In genomic region chr8:73352301-73353107, GRCm38 (mm10) we compare ENCODE assay signal across 8 mouse cellular contexts. TPM values are rescaled to one million over a fixed set of nuclear protein-coding genes. Genes with fewer than 3 reads are reported as not detected.
DNase-seq lines count a peak whose midpoint lies in the region; ATAC-seq lines count a peak whose summit lies in the region.

No protein-coding gene starts in this region.

- H3K4me2 ChIP-seq in liver, embryonic 16.5 days (ENCODE audit: low read depth, low read length): peak overlapping the region; percentile 72
- H3K4me2 ChIP-seq in neural tube, embryonic 13.5 days: peak overlapping the region; percentile 82

- no peaks in the 10 kb centered on the region for H3K36me3 ChIP-seq in embryonic facial prominence, embryonic 10.5 days (replicated peaks)
- no peaks in the 10 kb centered on the region for H3K36me3 ChIP-seq in heart, embryonic 10.5 days
- no peaks in the 10 kb centered on the region for H3K36me3 ChIP-seq in liver, embryonic 16.5 days (ENCODE audit: control insufficient read depth, insufficient read depth)
- no peaks in the 10 kb centered on the region for H3K36me3 ChIP-seq in neural tube, embryonic 13.5 days

- H3K27me3 ChIP-seq in embryonic facial prominence, embryonic 10.5 days (replicated peaks; ENCODE audit: low read depth, poor library complexity, severe bottlenecking): no peaks in the 10 kb centered on the region
- no peaks in the 10 kb centered on the region for H3K27me3 ChIP-seq in heart, embryonic 10.5 days (ENCODE audit: insufficient read depth, poor library complexity, severe bottlenecking)
- peaks cover 29% of the 10 kb centered on the region for H3K27me3 ChIP-seq in liver, embryonic 16.5 days (ENCODE audit: control insufficient read depth, insufficient read depth, low read depth, low read length)
- H3K27me3 ChIP-seq in neural tube, embryonic 13.5 days: no peaks in the 10 kb centered on the region

- peak overlapping the region; percentile 89 for H3K4me3 ChIP-seq in embryonic facial prominence, embryonic 10.5 days
- peak overlapping the region; percentile 93 for H3K4me3 ChIP-seq in heart, embryonic 10.5 days
- peak overlapping the region; percentile 69 for H3K4me3 ChIP-seq in liver, embryonic 16.5 days (ENCODE audit: low read depth, low read length)
- peak overlapping the region; percentile 87 for H3K4me3 ChIP-seq in neural tube, embryonic 13.5 days

- peaks cover 32% of the 10 kb centered on the region for H3K4me1 ChIP-seq in embryonic facial prominence, embryonic 10.5 days
- H3K4me1 ChIP-seq in heart, embryonic 10.5 days: peaks cover 11% of the 10 kb centered on the region
- no peaks in the 10 kb centered on the region; the same call in 1 of the 2 replicates for H3K4me1 ChIP-seq in liver, embryonic 16.5 days (ENCODE audit: control insufficient read depth, low read depth, low read length)
- H3K4me1 ChIP-seq in neural tube, embryonic 13.5 days (replicated peaks): peaks cover 57% of the 10 kb centered on the region

- H3K9ac ChIP-seq in liver, embryonic 16.5 days (ENCODE audit: low read depth, low read length): peak overlapping the region; percentile 61
- peak overlapping the region; percentile 97 for H3K9ac ChIP-seq in neural tube, embryonic 13.5 days

- 0 out of 2 replicates have a peak, but pooled peaks have one; percentile 3 for ATAC-seq in liver, embryonic 16.5 days (ENCODE audit: low read depth)
- peak; percentile 59 for ATAC-seq in neural tube, embryonic 13.5 days (ENCODE audit: low read depth)

- DNase-seq in spleen, postnatal 4 days (ENCODE audit: low spot score in 2 of 2): peak; percentile 13 to 62
- no peak for DNase-seq in spleen, postnatal 14 days (ENCODE audit: low spot score in 2 of 2)
- peak; percentile 78 for DNase-seq in embryonic facial prominence, embryonic 10.5 days (ENCODE audit: low spot score)
- peak; percentile 81 for DNase-seq in heart, embryonic 10.5 days (ENCODE audit: low spot score)
- peak; percentile 33 for DNase-seq in kidney, adult 9 months
- peak; percentile 9 for DNase-seq in thymus, postnatal 25 days

- H3K27ac ChIP-seq in embryonic facial prominence, embryonic 10.5 days (replicated peaks): peak overlapping the region; percentile 92
- H3K27ac ChIP-seq in heart, embryonic 10.5 days: peak overlapping the region; percentile 96
- no peak overlapping the region for H3K27ac ChIP-seq in liver, embryonic 16.5 days (ENCODE audit: low read length)
- H3K27ac ChIP-seq in neural tube, embryonic 13.5 days (replicated peaks): peak overlapping the region; percentile 98

- H3K9me3 ChIP-seq in embryonic facial prominence, embryonic 10.5 days: no peaks in the 10 kb centered on the region
- no peaks in the 10 kb centered on the region for H3K9me3 ChIP-seq in heart, embryonic 10.5 days
- H3K9me3 ChIP-seq in liver, embryonic 16.5 days (replicated peaks; ENCODE audit: control insufficient read depth, low read length): no peaks in the 10 kb centered on the region
- no peaks in the 10 kb centered on the region for H3K9me3 ChIP-seq in neural tube, embryonic 13.5 days

- WGBS in embryonic facial prominence, embryonic 10.5 days: under 1% methylated on average over 56 of the region's 56 CpGs
- under 1% methylated on average over 55 of the region's 56 CpGs for WGBS in heart, embryonic 10.5 days
- whole genome bisulfite sequencing in liver, embryonic 16.5 days (ENCODE audit: insufficient replicate concordance): 1% methylated on average over 50 of the region's 56 CpGs
- under 1% methylated on average over 47 of the region's 56 CpGs for WGBS in neural tube, embryonic 13.5 days

RNA-seq across cellular contexts. Expression of gene Large1, which starts 0.8 kb away (rescaled TPM):
- polyA plus RNA-seq in embryonic facial prominence, embryonic 10.5 days (2016; fragmentation: Nextera tagmentation; extraction: Ambion mirVana): 5.1 and 5.4 TPM in 2 replicates
- polyA plus RNA-seq in heart, embryonic 10.5 days (2016; fragmentation: Nextera tagmentation; extraction: Ambion mirVana): 6.1 and 7.5 TPM in 2 replicates
- polyA plus RNA-seq in liver, embryonic 16.5 days (2015; fragmentation: Nextera tagmentation; extraction: Ambion mirVana): 0.67 and 1.1 TPM in 2 replicates
- polyA plus RNA-seq in neural tube, embryonic 13.5 days (2015; fragmentation: Nextera tagmentation; extraction: Ambion mirVana): 14.0 and 14.2 TPM in 2 replicates

Comparison
In these comparisons a context has a peak if more than half of its experiments do, and no peak if none do; other contexts are left out.
1. DNase-seq: peak in spleen, postnatal 4 days (2 of 2), embryonic facial prominence, embryonic 10.5 days (single experiment), heart, embryonic 10.5 days (single experiment), kidney, adult 9 months (single experiment) and thymus, postnatal 25 days (single experiment); none in spleen, postnatal 14 days (0 of 2).
2. Peak in every context shown above with its lines, with median percentiles within 50 percentile points of each other: H3K4me3 ChIP-seq.